Mouse (Mus musculus) skeletal muscle tissue, adult 2 months (tissue): ENCODE measurements around the gene 1810062G17Rik.
A peak's percentile ranks its signal among the peaks of the same experiment; 100 is the strongest.

Experiments
- DNase-seq: peaks from one replicate; pipeline ENCODE4 v3.0.0-alpha.2; 2012; ENCODE audit warnings: low read depth, low spot score

1810062G17Rik gene

DNA sequence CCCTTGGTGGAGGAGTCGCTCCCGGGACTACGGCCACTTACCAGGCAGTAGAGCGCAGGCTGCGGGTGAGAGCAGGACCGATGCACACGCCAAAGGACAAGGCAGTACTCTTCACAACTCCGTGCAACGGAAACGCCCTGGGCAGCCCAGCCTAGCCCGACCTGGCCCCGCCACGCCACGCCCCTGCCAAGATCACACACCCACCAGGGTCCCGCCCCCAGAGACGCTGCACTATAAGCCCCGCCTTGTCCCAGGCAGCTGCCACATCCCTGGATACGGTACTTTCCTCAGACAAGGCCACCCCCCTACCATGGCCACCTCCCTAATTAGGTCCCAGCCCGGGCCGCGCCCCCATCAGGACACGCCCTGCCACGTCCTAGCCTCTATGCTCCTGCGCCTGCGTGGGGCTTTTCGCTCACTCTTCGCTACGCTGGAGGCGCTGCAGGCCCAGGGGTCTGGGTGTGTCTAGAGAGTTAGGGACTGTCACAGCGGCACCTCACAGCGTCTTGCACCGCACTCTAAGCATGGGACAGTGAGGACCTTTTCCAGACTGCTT, at the start of gene 1810062G17Rik, which contains the start of gene Anxa5:
Gene 1810062G17Rik, plus strand, starts transcription at position 406 of the 556 bp plus-strand sequence.
Gene Anxa5, minus strand, starts transcription at position 363 of the 556 bp plus-strand sequence.
- DNase-seq: peak; percentile 98

DNA sequence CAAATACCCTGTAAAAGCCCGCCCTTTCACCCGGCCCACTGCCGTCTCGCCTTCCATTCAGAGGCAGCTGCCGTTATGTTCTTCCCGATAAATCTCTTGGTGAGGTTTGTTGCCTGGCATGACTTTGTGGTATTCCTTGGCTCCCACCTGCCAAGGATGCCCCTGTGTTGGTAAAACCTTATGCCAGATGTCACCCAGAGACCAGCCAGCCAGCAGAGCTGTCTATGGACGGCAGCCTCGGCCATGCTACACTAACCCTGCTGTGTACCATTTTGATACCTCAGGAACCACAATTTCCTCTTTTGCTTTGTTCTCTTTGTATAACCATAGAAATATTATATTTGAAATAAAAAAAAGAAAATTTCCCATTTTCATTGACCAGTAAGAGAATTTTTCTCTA, 48.4 kb upstream of the 1810062G17Rik start:
- no peak for DNase-seq

GRCm38 (mm10) chr3:36430360-36430759, 45.4 kb upstream of the 1810062G17Rik start:
- DNase-seq: no peak

- DNase-seq: no peak
Observed at GRCm38 (mm10) chr3:36440280-36440679, 35.5 kb upstream of the 1810062G17Rik start.

GRCm38 (mm10) chr3:36442426-36442825, 33.3 kb upstream of the 1810062G17Rik start:
- peak; percentile 30 for DNase-seq

DNA sequence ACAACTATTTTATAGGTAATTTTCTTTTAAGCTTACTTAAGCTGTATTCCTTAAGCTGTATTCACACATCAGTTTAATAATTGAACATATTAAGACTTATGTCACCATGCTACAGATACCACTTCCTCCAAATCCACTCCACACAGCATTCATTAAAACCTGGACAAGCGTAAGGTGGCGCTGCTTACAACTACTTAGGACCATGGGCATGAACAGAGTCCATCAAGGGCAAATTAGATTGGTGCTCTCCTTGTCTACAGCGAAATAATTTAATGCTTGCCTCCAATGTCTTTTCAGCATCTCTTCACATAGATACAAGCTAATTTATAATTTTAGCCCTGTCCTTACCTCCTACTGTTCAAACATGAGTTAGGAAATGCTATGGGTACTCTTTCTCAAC, 29.7 kb upstream of the 1810062G17Rik start:
- DNase-seq: no peak

GRCm38 (mm10) chr3:36446506-36446905, 29.2 kb upstream of the 1810062G17Rik start:
- no peak for DNase-seq

- no peak for DNase-seq
Observed at GRCm38 (mm10) chr3:36446918-36447317, 28.8 kb upstream of the 1810062G17Rik start.

DNA sequence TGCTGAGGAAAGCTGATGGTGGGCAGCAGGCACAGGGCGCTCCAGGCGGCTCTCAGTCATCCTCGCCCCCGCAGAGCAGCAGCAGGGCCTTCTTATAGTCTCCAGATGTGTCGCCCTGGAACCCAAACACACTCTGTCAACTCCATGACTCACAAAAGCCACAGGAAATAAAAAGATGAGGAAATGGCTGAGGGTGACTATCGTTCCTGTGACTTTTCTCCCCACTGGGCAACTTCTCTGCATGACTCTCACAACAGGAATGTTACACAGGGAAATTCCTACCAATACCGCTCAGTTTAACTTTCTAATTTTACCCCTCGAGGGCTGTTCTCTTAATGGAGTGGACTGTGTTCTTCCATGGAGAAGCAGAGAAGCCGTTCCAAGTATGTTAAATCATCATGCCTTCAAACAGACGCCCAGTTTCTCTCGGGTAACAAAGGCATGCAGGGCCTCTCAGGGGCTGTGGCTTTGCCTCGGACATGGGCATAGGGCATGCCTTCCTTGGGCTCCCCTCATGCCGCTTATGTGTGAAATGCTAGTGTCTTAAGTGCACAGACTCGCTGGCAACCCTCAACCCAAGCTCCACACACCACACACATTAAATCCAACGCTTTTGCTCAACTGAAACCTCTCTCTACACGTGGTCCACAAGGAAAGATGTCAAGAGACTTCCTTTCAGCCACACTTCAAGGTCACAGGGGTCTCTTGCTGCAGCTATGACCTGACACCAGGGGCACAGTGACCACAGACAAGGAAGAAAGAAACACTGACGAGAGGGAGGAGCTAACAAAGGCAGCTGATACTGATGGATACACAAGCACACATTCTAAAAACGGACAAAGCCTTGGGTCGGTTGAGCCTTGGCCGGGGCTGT, 26.2 kb upstream of the 1810062G17Rik start:
- DNase-seq: peak; percentile 54

- no peak for DNase-seq
Observed at GRCm38 (mm10) chr3:36452502-36452901, 23.2 kb upstream of the 1810062G17Rik start.

GRCm38 (mm10) chr3:36455124-36455523, 20.6 kb upstream of the 1810062G17Rik start:
- peak; percentile 40 for DNase-seq

- peak; percentile 34 for DNase-seq
Observed at GRCm38 (mm10) chr3:36455566-36455965, 20.2 kb upstream of the 1810062G17Rik start.

DNA sequence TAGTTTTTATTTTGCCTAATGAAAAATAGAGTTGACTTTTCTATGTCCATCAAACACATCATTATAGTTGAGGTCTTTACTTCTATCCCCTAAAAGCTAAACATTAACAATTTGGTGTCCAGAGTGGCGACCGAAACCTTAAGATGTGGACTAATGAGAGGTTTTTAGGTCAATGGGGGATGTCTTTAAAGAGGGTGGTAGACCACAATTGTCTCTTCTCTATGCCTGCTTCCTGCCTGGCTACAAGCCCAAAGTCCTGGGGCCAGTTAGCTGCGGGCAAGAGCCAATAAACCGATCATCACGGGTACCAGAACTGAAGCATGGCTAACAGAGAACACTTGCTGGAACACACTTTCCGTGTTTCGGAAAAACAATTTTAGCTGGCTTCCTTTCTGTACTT, 15.0 kb upstream of the 1810062G17Rik start:
- no peak for DNase-seq

DNA sequence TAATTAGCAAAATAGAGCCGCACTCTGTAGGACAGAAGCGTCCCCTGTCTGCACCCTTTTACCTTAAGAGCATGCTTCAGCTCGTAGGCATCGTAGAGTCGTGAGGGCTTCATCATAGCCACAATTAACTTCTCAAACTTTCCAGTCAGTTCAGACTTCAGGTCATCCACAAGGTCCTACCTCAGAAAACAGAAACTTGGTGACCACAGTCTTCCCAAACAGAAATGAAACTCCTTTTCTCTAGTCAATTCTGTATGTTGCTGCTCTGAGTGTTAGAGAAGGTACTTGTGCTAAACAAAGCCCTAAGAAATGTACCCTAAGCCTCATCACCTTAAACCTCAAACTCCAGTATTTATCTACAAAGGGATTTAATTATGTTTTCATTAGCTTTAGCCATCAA, 13.9 kb upstream of the 1810062G17Rik start:
- no peak for DNase-seq

GRCm38 (mm10) chr3:36462348-36462747, 13.4 kb upstream of the 1810062G17Rik start:
- DNase-seq: no peak

DNA sequence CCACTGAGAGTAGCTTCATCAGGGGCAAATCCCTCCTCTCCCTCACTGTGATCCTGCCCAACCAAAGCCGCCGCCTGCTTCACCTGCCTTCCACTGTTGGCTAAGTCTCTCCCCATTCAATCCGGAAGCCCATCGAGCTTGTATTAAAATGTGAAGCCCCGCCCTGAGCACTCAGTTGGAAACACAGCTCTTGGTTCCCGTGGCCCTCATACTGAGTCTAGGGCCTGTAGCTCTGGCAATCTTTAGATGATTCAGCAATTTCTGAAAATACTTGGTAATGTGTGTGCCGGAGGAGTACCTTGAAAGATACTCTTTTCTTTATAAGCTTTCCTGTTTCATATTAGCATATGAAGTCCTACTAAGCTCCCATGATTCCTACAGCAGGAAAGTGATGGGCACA, 10.2 kb upstream of the 1810062G17Rik start:
- no peak for DNase-seq

- no peak for DNase-seq
Observed at GRCm38 (mm10) chr3:36467632-36468031, 8.1 kb upstream of the 1810062G17Rik start.

GRCm38 (mm10) chr3:36468871-36469270, 6.9 kb upstream of the 1810062G17Rik start:
- DNase-seq: peak; percentile 42

DNA sequence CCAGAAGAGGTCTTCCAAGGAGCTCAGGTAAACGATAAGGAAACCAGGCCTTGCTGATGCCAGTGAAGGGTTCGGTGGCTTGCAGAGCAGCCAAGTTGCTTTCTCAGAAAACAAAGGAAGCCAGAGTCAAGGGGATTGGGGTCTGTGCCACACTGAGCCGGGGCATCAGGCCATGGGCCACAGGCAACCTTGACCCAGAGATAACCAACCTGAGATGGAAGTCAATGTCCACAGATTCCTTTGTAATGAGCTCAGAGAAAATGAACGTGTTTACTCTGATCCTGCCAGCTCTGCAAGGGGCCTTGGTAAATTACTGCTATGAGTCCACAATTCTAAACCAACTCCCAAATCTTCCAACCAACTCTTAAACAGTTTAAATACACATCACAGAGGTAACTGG, 3.9 kb upstream of the 1810062G17Rik start:
- no peak for DNase-seq

DNA sequence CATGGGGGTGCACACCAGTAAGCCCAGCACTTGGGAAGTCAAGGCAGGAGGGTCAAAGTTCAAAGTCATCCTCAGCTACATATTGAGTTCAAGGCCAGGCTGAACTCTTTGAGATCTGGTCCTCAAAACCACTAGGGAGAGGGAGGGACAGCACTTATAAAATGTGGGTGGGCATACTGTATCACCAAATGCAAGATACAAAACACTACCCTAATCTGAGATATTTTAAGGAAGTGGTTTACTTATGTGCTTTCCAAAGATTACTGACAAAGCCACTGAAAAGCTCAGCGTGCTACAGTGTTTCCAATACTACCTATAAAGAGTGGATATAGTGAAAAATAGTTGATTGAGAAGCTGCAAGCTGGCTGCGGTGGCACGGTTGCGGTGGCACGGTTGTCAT, 2.5 kb upstream of the 1810062G17Rik start:
- no peak for DNase-seq

GRCm38 (mm10) chr3:36474421-36474820, 1.3 kb upstream of the 1810062G17Rik start:
- DNase-seq: no peak

DNA sequence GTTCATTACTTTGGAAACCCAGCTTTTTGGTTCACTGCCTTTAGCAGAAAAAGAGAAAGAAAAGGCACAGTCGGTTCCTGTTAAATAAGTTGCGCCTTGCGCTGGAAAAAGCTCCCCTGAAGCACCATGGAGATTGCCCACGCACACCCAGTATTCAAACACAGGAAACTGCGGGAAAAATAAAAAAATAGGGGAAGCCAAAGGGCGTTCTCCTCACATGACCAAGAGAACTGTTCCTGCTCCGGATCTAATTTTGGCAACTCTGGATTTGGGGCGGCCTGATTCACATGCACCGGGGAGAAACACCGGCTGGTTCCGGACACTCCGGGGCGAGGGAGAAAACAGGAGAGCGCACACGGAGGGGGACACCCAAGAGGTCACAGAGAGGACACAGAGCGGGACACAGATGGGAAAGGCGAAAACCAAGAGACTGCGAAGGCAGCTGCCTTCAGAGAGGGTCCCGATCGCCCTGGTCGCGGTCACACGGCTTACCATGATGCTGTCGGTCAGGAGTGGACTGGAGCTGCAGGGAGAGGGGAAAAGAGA, 726 bp upstream of the 1810062G17Rik start:
- DNase-seq: peak; percentile 50
